Mouse (Mus musculus) kidney, postnatal 0 days (tissue): ENCODE results near the gene Ccr6. TPM values are rescaled to one million over a fixed set of nuclear protein-coding genes. Genes with fewer than 3 reads are reported as not detected.

Source experiments
- ATAC-seq: fragments of 200-750 bp; cut with Nextera tagmentation; replicated peaks from 2 replicates; pipeline ENCODE4 v1.8.0; 2017; ENCODE audit warnings: low read depth, moderate number of reproducible peaks, moderate TSS enrichment, moderate library complexity; ENCODE audit not compliant: low FRiP score
- DNase-seq: peaks from one replicate; pipeline ENCODE4 v3.0.0-alpha.2; 2016; ENCODE audit warnings: low spot score
- H3K27ac ChIP-seq: fragments of 300-500 bp; sonication (generic); 2 replicates; pipeline ENCODE4 v1.5.1; 2014; ENCODE audit warnings: mild to moderate bottlenecking
- H3K27me3 ChIP-seq: fragments of 300-500 bp; sonication (generic); 2 replicates; pipeline ENCODE4 v1.6.1; 2014; ENCODE audit warnings: low read length, mixed read lengths; ENCODE audit not compliant: insufficient read depth
- H3K36me3 ChIP-seq: fragments of 300-500 bp; sonication (generic); 2 replicates; pipeline ENCODE4 v1.6.1; 2014; ENCODE audit warnings: low read length, mixed read lengths; ENCODE audit not compliant: insufficient read depth
- H3K4me1 ChIP-seq: fragments of 300-500 bp; sonication (generic); replicated peaks from 2 replicates; pipeline ENCODE4 v1.6.1; 2014; ENCODE audit warnings: antibody characterized with exemption, low read length, mixed read lengths; ENCODE audit not compliant: insufficient read depth
- H3K4me2 ChIP-seq: fragments of 300-500 bp; sonication (generic); 2 replicates; pipeline ENCODE4 v1.6.1; 2014; ENCODE audit warnings: mild to moderate bottlenecking, low read length, moderate library complexity, mixed read lengths
- H3K4me3 ChIP-seq: fragments of 300-500 bp; sonication (generic); replicated peaks from 2 replicates; pipeline ENCODE4 v1.5.1; 2014; ENCODE audit warnings: low read depth, low read length
- H3K9ac ChIP-seq: fragments of 300-500 bp; sonication (generic); 2 replicates; pipeline ENCODE4 v1.6.1; 2014; ENCODE audit warnings: low read depth, low read length
- H3K9me3 ChIP-seq: fragments of 300-500 bp; sonication (generic); replicated peaks from 2 replicates; pipeline ENCODE4 v1.6.1; 2016; ENCODE audit warnings: low read length, inconsistent platforms, mixed read lengths
- CTCF ChIP-seq: IDR thresholded peaks from 2 replicates; pipeline ENCODE4 v1.5.1; 2016; ENCODE audit warnings: antibody characterized with exemption, low read depth, mild to moderate bottlenecking, moderate library complexity
- WGBS: fragments of 180-500 bp; shearing (Covaris S2); extraction: QIAGEN DNeasy Blood & Tissue Kit; methylation state at CpG from one replicate; pipeline ENCODE4 v1.1.7; 2014; 5-methylcytosine and 5-hydroxymethylcytosine counted together
- polyA plus RNA-seq: library from polyadenylated mRNA; unstranded; fragments of >200 nt; fragmentation: Nextera tagmentation; extraction: Ambion mirVana; gene quantifications from 2 replicates; pipeline ENCODE4 v1.2.1, GENCODE M21; 2015

Ccr6 gene
- polyA plus RNA-seq, 1 experiment from 2014 or later: not detected

DNA sequence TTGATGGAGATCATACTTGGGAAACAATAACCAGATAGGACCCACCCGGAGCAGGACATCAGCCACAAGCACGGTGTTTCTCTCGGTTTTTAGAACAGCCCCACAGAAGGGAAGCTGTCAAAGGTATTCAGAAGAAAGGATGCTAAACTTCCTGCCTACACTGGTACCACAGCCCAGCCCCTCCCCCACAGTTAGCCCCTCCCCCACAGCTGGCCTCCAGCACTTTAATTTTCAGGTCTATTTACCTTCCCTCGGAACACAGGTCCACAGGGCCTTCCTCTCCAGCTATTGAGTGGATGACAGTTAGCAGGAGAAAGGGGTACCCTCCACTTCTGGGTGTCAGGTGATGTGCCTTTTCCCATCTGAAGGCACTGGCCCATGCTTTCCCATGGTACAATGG is 4.7 kb downstream of the Ccr6 start:
- no peaks in the 10 kb centered on the region for H3K4me1 ChIP-seq
- H3K9ac ChIP-seq: no peak overlapping the region
- no peaks in the 10 kb centered on the region for H3K36me3 ChIP-seq
- no peak overlapping the region for H3K4me3 ChIP-seq
- no peak for ATAC-seq
- no peak overlapping the region for H3K4me2 ChIP-seq
- no peak overlapping the region for H3K27ac ChIP-seq
- WGBS: 61% methylated on average over 4 of the region's 4 CpGs
- DNase-seq: no peak
- no peak for TF ChIP-seq CTCF
- no peaks in the 10 kb centered on the region for H3K9me3 ChIP-seq
- H3K27me3 ChIP-seq: no peaks in the 10 kb centered on the region

DNA sequence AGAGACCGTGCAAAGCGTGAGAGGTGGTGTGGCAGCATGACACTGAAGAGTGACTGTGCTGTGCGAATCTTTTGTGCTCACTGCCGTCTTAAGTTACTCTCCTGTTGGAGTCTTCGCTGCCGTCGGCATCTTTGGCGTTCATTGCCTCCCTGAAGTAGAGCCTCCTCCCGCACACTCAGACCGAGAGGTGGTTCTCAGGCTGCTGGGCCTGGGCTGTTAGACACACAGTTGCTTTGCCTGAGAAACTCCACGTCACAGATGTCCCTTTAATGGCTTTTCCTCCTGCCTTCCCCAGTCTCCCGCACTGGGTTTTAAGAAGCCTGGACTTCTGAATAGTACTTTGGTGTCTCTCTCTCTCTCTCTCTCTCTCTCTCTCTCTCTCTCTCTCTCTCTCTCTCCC is 5.8 kb downstream of the Ccr6 start:
- H3K4me3 ChIP-seq: no peak overlapping the region
- no peak overlapping the region for H3K27ac ChIP-seq
- DNase-seq (no peak), ATAC-seq (no peak)
- H3K27me3 ChIP-seq: no peaks in the 10 kb centered on the region
- H3K9me3 ChIP-seq: no peaks in the 10 kb centered on the region
- no peak overlapping the region for H3K4me2 ChIP-seq
- 50% methylated on average over 12 of the region's 12 CpGs for WGBS
- H3K36me3 ChIP-seq: no peaks in the 10 kb centered on the region
- H3K9ac ChIP-seq: no peak overlapping the region
- TF ChIP-seq CTCF: no peak
- no peaks in the 10 kb centered on the region for H3K4me1 ChIP-seq

DNA sequence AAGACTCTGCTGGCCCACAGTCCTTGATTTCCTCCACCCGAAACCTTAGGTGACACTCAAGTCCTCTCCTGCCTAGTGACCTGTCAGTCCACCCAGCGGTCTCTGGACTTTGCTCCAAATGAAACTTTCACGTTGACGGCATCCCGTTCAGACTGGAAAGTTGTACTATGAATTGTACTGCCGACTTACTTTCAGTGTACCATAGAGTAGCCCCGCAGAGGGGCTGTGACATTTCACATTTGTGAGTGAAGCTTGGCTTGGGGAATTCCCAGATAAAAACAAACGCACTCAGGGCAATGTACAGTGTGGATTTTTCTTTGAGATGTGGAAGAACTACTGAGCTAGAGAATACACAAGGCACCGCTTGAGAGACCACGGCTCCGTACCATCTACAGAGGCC is 6.3 kb downstream of the Ccr6 start:
- WGBS: 78% methylated on average over 11 of the region's 11 CpGs
- Histone ChIP-seq H3K9me3 (no peaks in the 10 kb centered on the region), H3K27me3 (no peaks in the 10 kb centered on the region), H3K4me1 (no peaks in the 10 kb centered on the region), H3K9ac (no peak overlapping the region), H3K4me2 (no peak overlapping the region), H3K4me3 (no peak overlapping the region), H3K27ac (no peak overlapping the region), H3K36me3 (no peaks in the 10 kb centered on the region)
- DNase-seq: no peak
- no peak for ATAC-seq
- TF ChIP-seq CTCF: no peak

DNA sequence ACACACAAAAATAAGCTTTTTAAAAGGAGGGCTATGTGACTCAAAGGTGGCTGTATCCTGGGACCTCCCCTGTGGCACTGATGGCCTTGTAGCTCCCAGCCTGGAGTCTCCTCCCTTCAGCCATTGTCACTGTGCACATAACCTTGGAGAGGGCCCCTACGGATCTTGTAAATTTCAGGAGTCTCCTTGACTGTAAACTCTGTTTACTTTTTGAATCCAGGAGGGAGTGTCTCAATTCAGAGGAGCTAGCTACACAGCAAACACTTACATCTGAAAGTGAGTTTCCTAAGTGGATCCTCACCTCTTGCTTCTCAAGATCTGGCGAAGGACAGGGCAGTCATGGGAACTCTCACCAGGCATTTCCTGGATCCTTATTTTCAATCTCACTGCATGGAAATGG is 8.3 kb downstream of the Ccr6 start:
- Histone ChIP-seq H3K27ac (no peak overlapping the region), H3K27me3 (no peaks in the 10 kb centered on the region), H3K9ac (no peak overlapping the region), H3K4me3 (no peak overlapping the region), H3K4me2 (no peak overlapping the region), H3K36me3 (no peaks in the 10 kb centered on the region), H3K4me1 (no peaks in the 10 kb centered on the region), H3K9me3 (no peaks in the 10 kb centered on the region)
- ATAC-seq (no peak), DNase-seq (no peak)
- TF ChIP-seq CTCF: no peak
- 60% methylated on average over 2 of the region's 2 CpGs for WGBS

DNA sequence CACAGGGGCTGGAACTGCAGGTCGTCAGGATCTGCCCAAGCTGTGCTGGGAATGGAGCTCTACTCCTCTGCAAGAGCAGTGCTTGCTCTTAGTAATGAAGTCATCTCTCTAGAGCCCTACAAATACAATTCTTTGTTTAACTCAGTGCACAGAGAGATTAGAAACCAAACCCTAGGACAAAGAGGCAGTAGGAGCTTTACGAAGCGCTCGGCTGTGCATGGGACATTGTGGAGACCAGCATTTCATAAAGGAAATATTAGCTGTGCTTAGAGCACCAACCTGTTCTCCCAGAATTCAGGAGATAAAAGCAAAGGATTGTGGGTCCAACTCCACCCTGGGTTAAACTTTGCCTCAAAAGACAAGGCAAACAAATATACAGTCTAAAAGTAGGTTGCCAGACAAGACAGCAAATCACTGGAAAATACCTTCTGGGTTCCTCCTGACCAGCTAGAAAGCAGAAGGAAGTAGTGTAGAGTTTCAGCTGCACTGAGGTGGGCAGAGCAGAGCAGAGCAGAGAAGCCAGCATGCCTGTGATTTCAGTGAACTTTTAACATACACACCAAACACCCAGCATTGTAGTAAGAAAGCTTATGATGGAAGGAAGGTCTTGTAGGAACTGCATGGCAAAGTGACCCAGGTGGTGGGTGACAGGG is 10.4 kb downstream of the Ccr6 start:
- no peak for ATAC-seq
- no peaks in the 10 kb centered on the region for H3K36me3 ChIP-seq
- no peak overlapping the region for H3K9ac ChIP-seq
- no peak overlapping the region for H3K4me3 ChIP-seq
- no peak overlapping the region for H3K4me2 ChIP-seq
- H3K9me3 ChIP-seq: no peaks in the 10 kb centered on the region
- no peaks in the 10 kb centered on the region for H3K27me3 ChIP-seq
- H3K4me1 ChIP-seq: no peaks in the 10 kb centered on the region
- 74% methylated on average over 4 of the region's 4 CpGs for WGBS
- no peak for DNase-seq
- TF ChIP-seq CTCF: no peak
- no peak overlapping the region for H3K27ac ChIP-seq

DNA sequence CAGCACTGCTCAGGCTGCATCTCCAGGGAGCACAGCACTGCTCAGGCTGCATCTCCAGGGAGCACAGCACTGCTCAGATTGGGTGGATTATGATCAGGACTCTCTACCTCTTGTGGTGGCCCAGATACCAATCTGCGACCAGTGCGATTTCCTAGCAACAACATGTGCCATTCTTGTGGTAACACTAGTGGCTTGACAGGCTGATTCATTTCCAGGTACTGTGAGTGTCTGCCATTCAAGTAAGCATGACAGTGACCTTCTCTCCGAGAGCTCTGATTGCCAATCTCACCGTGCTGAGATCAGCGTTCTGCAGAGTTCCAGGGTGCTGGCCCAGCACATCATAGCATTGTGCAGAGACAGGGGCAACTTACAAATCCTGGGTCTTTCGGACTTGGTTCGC is 15.9 kb downstream of the Ccr6 start:
- no peak for DNase-seq
- H3K9ac ChIP-seq: no peak overlapping the region
- no peaks in the 10 kb centered on the region for H3K36me3 ChIP-seq
- H3K4me2 ChIP-seq: no peak overlapping the region
- H3K4me1 ChIP-seq: no peaks in the 10 kb centered on the region
- ATAC-seq: no peak
- TF ChIP-seq CTCF: no peak
- no peak overlapping the region for H3K4me3 ChIP-seq
- H3K27me3 ChIP-seq: no peaks in the 10 kb centered on the region
- H3K27ac ChIP-seq: no peak overlapping the region
- WGBS: 93% methylated on average over 7 of the region's 7 CpGs
- no peaks in the 10 kb centered on the region for H3K9me3 ChIP-seq

DNA sequence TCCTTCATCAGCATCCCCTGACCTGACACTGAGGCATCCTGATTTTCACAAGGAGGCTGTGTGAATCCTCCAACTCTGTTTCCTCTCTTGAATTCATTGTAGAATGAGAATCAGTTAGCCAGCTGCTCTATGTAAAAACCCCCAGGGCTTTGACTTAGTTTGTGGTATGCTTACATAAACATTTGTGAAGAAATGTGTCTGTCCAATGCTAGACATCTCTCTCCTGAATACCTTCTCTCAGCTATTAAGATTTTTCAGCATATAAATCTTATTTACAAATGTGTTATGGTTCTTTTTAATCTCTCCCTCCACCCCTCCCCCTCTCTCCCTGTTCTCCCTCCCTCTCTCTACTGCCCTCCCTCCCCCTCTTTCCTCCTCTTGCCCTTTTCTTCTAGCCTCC is 18.4 kb downstream of the Ccr6 start:
- Histone ChIP-seq H3K27me3 (no peaks in the 10 kb centered on the region), H3K36me3 (no peaks in the 10 kb centered on the region), H3K4me2 (no peak overlapping the region), H3K4me1 (no peaks in the 10 kb centered on the region), H3K9me3 (no peaks in the 10 kb centered on the region), H3K4me3 (no peak overlapping the region), H3K27ac (no peak overlapping the region), H3K9ac (no peak overlapping the region)
- peak; percentile 76 for DNase-seq
- no peak for TF ChIP-seq CTCF
- no peak for ATAC-seq
